Mouse (Mus musculus) CD4-positive helper T cell, adult 2 months (primary cell): Measurements from ENCODE around the gene Rasgrp3.
"Not testable (repeated sequence)": the region's sequence is repeated elsewhere in the genome, so short reads cannot be mapped to it uniquely, and the experiment has no call there.

Source experiments
- DNase-seq: peaks from one replicate; pipeline ENCODE4 v3.0.0-alpha.2; 2012; ENCODE audit warnings: low read depth, missing footprints, low spot score

Rasgrp3 gene

GRCm38 (mm10) chr17:75461771-75462170 lies 26.1 kb downstream of the Rasgrp3 start:
- DNase-seq, result no peak

- DNase-seq, result not testable (repeated sequence)
Observed at GRCm38 (mm10) chr17:75463223-75463622, 27.5 kb downstream of the Rasgrp3 start.

GRCm38 (mm10) chr17:75463645-75464044 lies 27.9 kb downstream of the Rasgrp3 start:
- DNase-seq, result no peak

- DNase-seq, result no peak
Observed at GRCm38 (mm10) chr17:75464331-75464982, 28.8 kb downstream of the Rasgrp3 start.

- no peak for DNase-seq
Observed at GRCm38 (mm10) chr17:75464983-75465634, 29.4 kb downstream of the Rasgrp3 start.

GRCm38 (mm10) chr17:75465635-75465997 lies 29.9 kb downstream of the Rasgrp3 start:
- no peak for DNase-seq

- no peak for DNase-seq
Observed at GRCm38 (mm10) chr17:75466948-75467347, 31.3 kb downstream of the Rasgrp3 start.

- DNase-seq, result no peak
Observed at GRCm38 (mm10) chr17:75467526-75467925, 31.8 kb downstream of the Rasgrp3 start.

GRCm38 (mm10) chr17:75468479-75469114 lies 32.9 kb downstream of the Rasgrp3 start:
- DNase-seq, result no peak

- no peak for DNase-seq
Observed at GRCm38 (mm10) chr17:75470325-75470724, 34.6 kb downstream of the Rasgrp3 start.

GRCm38 (mm10) chr17:75470885-75471610 lies 35.4 kb downstream of the Rasgrp3 start:
- no peak for DNase-seq

- DNase-seq, result no peak
Observed at GRCm38 (mm10) chr17:75471644-75472253, 36.1 kb downstream of the Rasgrp3 start.

- DNase-seq, result no peak
Observed at GRCm38 (mm10) chr17:75472379-75472778, 36.7 kb downstream of the Rasgrp3 start.

- DNase-seq, result no peak
Observed at GRCm38 (mm10) chr17:75475985-75476384, 40.3 kb downstream of the Rasgrp3 start.

- DNase-seq, result no peak
Observed at GRCm38 (mm10) chr17:75476736-75477416, 41.2 kb downstream of the Rasgrp3 start.

- no peak for DNase-seq
Observed at GRCm38 (mm10) chr17:75477655-75478054, 42.0 kb downstream of the Rasgrp3 start.

GRCm38 (mm10) chr17:75478836-75479235 lies 43.1 kb downstream of the Rasgrp3 start:
- no peak for DNase-seq

- no peak for DNase-seq
Observed at GRCm38 (mm10) chr17:75479663-75480062, 44.0 kb downstream of the Rasgrp3 start.

- DNase-seq, result no peak
Observed at GRCm38 (mm10) chr17:75480379-75480778, 44.7 kb downstream of the Rasgrp3 start.

- DNase-seq, result no peak
Observed at GRCm38 (mm10) chr17:75486205-75486604, 50.5 kb downstream of the Rasgrp3 start.

- no peak for DNase-seq
Observed at GRCm38 (mm10) chr17:75495213-75495612, 59.5 kb downstream of the Rasgrp3 start.
